Mouse (Mus musculus) Patski (cell line): ENCODE data around the gene Cdyl. TPM values are rescaled to one million over a fixed set of nuclear protein-coding genes. Genes with fewer than 3 reads are reported as not detected.
A peak's percentile ranks its signal among the peaks of the same experiment; 100 is the strongest.

Experiments
- ATAC-seq: fragments of 100-300 bp; one replicate; pipeline ENCODE4 v1.8.0; 2021
- CTCF ChIA-PET: fragments of 350-600 bp; sonication (Branson Sonifier 250); formaldehyde crosslinking; loops from one replicate; lab custom pipeline; 2022; ENCODE audit warnings: inconsistent platforms; lab: Charles Lee
- POLR2A ChIA-PET: fragments of 350-600 bp; sonication (Branson Sonifier 250); formaldehyde crosslinking; loops from one replicate; lab custom pipeline; 2022; ENCODE audit warnings: antibody characterized with exemption, inconsistent platforms; lab: Charles Lee
- DNase-seq: peaks from one replicate; pipeline ENCODE4 v3.0.0-alpha.2; 2011; ENCODE audit warnings: low read depth, low spot score
- H3K27me3 ChIP-seq: fragments of 371-371 bp; one replicate; pipeline ENCODE4 v1.5.1; 2021
- CTCF ChIP-seq: fragments of 100-300 bp; IDR thresholded peaks from one replicate; pipeline ENCODE4 v1.5.1; 2021
- in situ Hi-C: fragments of 300-500 bp; cut with MboI; formaldehyde crosslinking; loops from 3 replicates; pipeline ENCODE4 v1.11.1; 2018; ENCODE audit warnings: low pct_unique_long_range_greater_than_20kb, mixed read lengths
- polyA plus RNA-seq: library from polyadenylated mRNA; unstranded; gene quantifications from one replicate; pipeline ENCODE4 v1.2.3, GENCODE M21; 2021

Cdyl gene
- polyA plus RNA-seq, 1 experiment from 2014 or later, result 15.4 TPM

- no peak for ATAC-seq
- no peaks in the 10 kb centered on the region for H3K27me3 ChIP-seq
- no peak for TF ChIP-seq CTCF
- no peak for DNase-seq
- in situ Hi-C loops, result no loop called here
- ChIA-PET CTCF (no interaction called here), POLR2A (no interaction called here)
Observed at GRCm38 (mm10) chr13:35811361-35812190, 151.9 kb downstream of the Cdyl start.

GRCm38 (mm10) chr13:35812191-35812440 lies 152.5 kb downstream of the Cdyl start:
- DNase-seq, result no peak
- CTCF ChIA-PET, result no interaction called here
- POLR2A ChIA-PET, result no interaction called here
- in situ Hi-C loops, result no loop called here
- TF ChIP-seq CTCF, result no peak
- ATAC-seq, result no peak
- H3K27me3 ChIP-seq, result no peaks in the 10 kb centered on the region

DNA sequence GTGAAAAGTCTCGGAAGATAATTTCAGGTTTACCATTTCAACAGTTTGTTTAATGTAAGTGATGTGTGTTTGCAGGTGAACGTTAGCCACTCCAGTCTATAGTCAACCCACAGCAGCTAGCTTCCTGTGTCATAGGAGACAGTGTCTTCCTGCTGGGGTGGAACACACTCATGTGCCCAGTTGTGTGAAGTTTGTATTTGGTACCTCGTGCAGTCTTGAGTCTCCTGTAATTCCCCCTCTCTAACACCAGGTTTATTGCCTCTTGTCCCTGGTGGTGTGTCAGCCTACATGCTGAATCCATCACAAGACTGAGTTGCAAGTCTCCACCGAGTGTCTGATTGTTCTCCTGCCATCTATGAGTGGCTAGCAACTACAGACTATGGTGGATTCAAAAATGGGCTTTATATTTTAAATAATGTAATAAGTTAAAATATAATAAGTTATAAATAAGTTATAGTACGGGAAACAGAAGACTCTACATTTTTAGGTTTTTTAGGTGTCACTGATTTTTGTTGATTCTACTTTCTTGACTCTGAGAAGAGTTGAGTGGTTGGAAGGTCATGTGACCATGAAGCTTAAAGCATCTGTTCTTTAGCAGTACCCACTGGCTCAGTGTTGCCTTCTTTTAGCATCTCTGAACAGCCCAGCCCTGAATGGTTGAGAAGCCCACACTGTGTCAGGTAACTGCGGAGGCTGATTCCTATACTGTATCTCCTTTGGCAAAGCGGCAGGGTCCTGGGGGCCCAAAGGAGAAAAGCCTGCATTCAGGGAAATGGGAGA lies 153.9 kb downstream of the Cdyl start:
- POLR2A ChIA-PET, result no interaction called here
- DNase-seq, result no peak

DNA sequence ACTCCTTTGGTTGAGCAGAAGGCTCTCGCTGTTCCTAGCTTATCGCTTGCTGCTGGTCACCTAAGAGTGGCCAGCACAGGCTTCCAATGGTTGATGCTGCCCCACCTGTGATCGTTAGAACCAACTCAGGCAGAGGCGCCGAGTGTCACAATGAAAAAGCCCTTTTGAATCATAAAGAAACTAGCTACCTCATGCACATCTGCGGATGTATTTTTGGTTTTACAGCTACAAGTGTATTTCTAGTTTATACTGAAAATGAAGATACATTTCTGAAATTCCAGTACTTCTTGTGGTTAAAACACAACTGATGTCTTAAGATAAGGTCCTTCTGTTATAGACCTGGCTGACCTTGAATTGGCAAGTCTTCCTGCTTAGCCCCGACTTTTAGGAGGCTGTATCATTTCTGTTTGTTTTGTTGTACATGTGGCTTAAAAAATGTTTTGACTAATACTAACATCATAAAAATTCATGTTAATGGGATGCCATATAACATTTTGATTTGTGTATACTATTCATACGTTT lies 155.6 kb downstream of the Cdyl start:
- no peaks in the 10 kb centered on the region for H3K27me3 ChIP-seq
- no peak for TF ChIP-seq CTCF
- CTCF ChIA-PET, result no interaction called here
- ATAC-seq (no peak), DNase-seq (no peak)
- POLR2A ChIA-PET, result no interaction called here
- in situ Hi-C loops, result no loop called here

More for the DNA sequence above, 153.9 kb downstream of the Cdyl start:
- no peak for TF ChIP-seq CTCF
- in situ Hi-C loops, result no loop called here
- no peak for ATAC-seq
- CTCF ChIA-PET, result no interaction called here
- no peaks in the 10 kb centered on the region for H3K27me3 ChIP-seq

DNA sequence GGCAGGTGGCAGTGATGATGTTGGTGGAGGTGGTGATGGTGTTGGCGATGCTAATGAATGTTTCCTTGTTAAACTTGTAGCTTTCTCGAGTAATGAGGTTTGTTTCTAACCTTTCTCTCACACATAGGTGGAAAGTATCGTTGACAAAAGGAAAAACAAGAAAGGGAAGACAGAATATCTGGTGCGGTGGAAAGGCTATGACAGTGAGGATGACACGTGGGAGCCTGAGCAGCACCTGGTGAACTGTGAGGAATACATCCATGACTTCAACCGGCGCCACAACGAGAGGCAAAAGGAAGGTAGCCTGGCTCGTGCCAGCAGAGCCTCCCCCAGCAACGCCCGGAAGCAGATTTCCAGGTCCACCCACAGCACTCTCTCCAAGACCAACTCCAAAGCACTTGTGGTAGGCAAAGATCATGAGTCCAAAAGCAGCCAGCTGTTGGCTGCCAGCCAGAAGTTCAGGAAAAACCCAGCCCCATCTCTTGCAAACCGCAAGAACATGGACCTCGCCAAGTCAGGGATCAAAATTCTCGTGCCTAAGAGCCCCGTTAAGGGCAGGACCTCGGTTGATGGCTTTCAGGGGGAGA lies 156.2 kb downstream of the Cdyl start:
- no peak for ATAC-seq
- no peak for DNase-seq
- in situ Hi-C loops, result no loop called here
- CTCF ChIA-PET, result no interaction called here
- POLR2A ChIA-PET, result no interaction called here
- no peak for TF ChIP-seq CTCF
- no peaks in the 10 kb centered on the region for H3K27me3 ChIP-seq

- no peaks in the 10 kb centered on the region for H3K27me3 ChIP-seq
- no peak for TF ChIP-seq CTCF
- in situ Hi-C loops, result no loop called here
- CTCF ChIA-PET, result interaction anchor here (1.1 kb wide), 1 partner anchor 19 kb away, joined by 3 read pairs; no protein-coding TSS in a partner anchor
- DNase-seq (peak; percentile 47), ATAC-seq (peak; percentile 65)
- POLR2A ChIA-PET, result no interaction called here
Observed at GRCm38 (mm10) chr13:35817626-35818025, 158.0 kb downstream of the Cdyl start.

- in situ Hi-C loops, result no loop called here
- ATAC-seq, result no peak
- ChIA-PET POLR2A (no interaction called here), CTCF (no interaction called here)
- no peaks in the 10 kb centered on the region for H3K27me3 ChIP-seq
- no peak for TF ChIP-seq CTCF
- no peak for DNase-seq
Observed at GRCm38 (mm10) chr13:35818060-35818459, 158.4 kb downstream of the Cdyl start.

DNA sequence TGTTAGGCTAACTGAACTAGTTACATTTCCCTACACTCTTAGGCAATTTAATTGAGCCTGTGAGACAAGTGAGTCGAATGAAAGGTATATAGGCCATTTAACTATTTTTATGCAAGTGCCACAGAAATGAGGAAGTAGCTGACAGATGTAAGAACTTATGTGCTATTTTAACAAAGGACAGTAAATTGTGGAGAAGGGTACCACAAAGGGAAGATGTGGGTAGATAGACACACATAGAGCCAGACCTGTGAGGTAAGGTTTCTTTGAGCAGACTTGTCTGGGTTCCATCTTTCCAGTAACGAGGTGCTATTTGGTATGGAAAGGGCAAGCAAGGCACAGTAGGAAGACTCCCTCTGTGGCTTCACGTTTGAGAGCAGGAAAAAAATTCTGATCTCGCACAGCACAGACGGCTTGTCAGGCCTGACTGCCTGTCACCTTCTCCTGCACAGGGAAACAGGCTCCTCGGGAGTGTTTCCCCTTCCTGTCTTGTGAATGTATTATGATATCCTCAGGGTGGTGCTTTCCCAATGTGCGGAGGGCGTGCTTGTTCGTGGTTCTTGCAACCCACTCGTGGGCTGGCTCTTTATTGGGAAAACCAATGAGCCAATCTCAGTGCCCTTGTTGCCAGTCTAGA lies 162.3 kb downstream of the Cdyl start:
- no peaks in the 10 kb centered on the region for H3K27me3 ChIP-seq
- in situ Hi-C loops, result no loop called here
- DNase-seq (no peak), ATAC-seq (no peak)
- ChIA-PET CTCF (no interaction called here), POLR2A (no interaction called here)
- TF ChIP-seq CTCF, result no peak

DNA sequence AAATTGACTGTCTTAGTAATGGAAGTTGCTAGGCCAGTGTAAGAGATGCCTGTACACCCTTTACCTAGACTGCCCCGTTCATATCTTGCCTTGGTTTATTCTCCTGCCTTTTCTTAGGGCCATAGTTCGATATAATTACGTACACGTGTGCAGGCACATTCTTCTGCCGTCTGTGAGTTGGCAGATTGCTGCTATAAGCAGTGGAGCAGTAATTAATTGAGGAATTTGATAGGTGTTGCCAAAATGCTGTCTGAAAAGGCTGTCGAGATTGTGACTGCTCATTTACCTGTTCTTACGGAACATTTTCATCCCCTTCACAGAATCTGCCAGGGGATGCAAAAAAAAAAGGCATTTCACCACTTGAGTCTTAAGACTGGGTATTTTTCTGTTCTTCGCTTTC lies 163.2 kb downstream of the Cdyl start:
- H3K27me3 ChIP-seq, result no peaks in the 10 kb centered on the region
- ATAC-seq, result no peak
- no peak for TF ChIP-seq CTCF
- CTCF ChIA-PET, result no interaction called here
- no peak for DNase-seq
- POLR2A ChIA-PET, result no interaction called here
- in situ Hi-C loops, result no loop called here

DNA sequence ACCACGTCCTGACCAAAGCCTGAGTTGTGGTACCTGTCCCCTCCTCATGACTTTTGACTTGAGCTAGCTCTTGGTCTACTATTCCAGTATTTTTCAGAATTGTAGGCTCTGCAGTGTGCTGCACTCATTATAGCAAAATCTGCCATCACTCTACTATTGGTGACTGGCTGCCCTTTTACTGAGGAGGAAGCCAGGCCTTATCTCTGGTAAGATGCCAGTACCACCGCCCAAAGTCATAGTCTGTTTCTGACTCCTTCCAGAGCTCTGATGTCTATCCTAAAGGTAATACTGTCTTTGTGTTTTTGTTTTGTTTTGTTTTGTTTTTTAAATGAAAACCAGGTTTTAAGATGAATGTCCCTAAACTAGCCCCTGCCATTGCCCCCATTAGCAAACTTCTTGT lies 166.0 kb downstream of the Cdyl start:
- ATAC-seq (no peak), DNase-seq (no peak)
- no peaks in the 10 kb centered on the region for H3K27me3 ChIP-seq
- no peak for TF ChIP-seq CTCF
- ChIA-PET POLR2A (no interaction called here), CTCF (interaction anchor here (1.2 to 1.4 kb wide), 2 partner anchors 10 to 16 kb away, joined by 3 read pairs; no protein-coding TSS in a partner anchor)
- in situ Hi-C loops, result no loop called here
